Mouse (Mus musculus): ENCODE data around the gene Scnm1. TPM values are rescaled to one million over a fixed set of nuclear protein-coding genes. Genes with fewer than 3 reads are reported as not detected.
"Not testable (repeated sequence)": the region's sequence is repeated elsewhere in the genome, so short reads cannot be mapped to it uniquely, and the experiment has no call there.

Scnm1 gene
- polyA plus RNA-seq, 1 experiment from 2014 or later: 62.2 TPM

GRCm38 (mm10) chr3:95124246-95124645 is 9.6 kb downstream of the Scnm1 start, which contains the start of gene Tmod4:
Gene Tmod4 (plus strand): TSS chr3:95124476.
- Histone ChIP-seq H3K27me3 (replicated peaks; ENCODE audit: control insufficient read depth, insufficient read depth, low read length) (no peaks in the 10 kb centered on the region), H3K9me3 (ENCODE audit: control insufficient read depth, low read length) (no peaks in the 10 kb centered on the region), H3K4me2 (ENCODE audit: low read depth, low read length) (no peak within 1 kb of the TSS), H3K4me3 (ENCODE audit: low read length) (no peak within 1 kb of the TSS), H3K36me3 (ENCODE audit: control insufficient read depth, insufficient read depth, low read length) (peaks cover 22% of the 10 kb centered on the region), H3K9ac (ENCODE audit: low read depth, low read length) (no peak within 1 kb of the TSS), H3K4me1 (ENCODE audit: control insufficient read depth, insufficient read depth, low read length) (peaks cover 5% of the 10 kb centered on the region), H3K27ac (ENCODE audit: low read length) (no peak within 1 kb of the TSS)
- WGBS: 55% methylated on average over 6 of the region's 6 CpGs
- ATAC-seq: no peak

GRCm38 (mm10) chr3:95121580-95121979 is 12.2 kb downstream of the Scnm1 start:
- 64% methylated on average over 6 of the region's 6 CpGs for WGBS
- ATAC-seq: no peak
- Histone ChIP-seq H3K9ac (ENCODE audit: low read depth, low read length) (no peak overlapping the region), H3K27me3 (replicated peaks; ENCODE audit: control insufficient read depth, insufficient read depth, low read length) (no peaks in the 10 kb centered on the region), H3K9me3 (ENCODE audit: control insufficient read depth, low read length) (no peaks in the 10 kb centered on the region), H3K36me3 (ENCODE audit: control insufficient read depth, insufficient read depth, low read length) (peaks cover 30% of the 10 kb centered on the region), H3K4me3 (ENCODE audit: low read length) (no peak overlapping the region), H3K4me2 (ENCODE audit: low read depth, low read length) (no peak overlapping the region), H3K27ac (ENCODE audit: low read length) (no peak overlapping the region; the same call in 1 of the 2 replicates), H3K4me1 (ENCODE audit: control insufficient read depth, insufficient read depth, low read length) (peaks cover 5% of the 10 kb centered on the region)

DNA sequence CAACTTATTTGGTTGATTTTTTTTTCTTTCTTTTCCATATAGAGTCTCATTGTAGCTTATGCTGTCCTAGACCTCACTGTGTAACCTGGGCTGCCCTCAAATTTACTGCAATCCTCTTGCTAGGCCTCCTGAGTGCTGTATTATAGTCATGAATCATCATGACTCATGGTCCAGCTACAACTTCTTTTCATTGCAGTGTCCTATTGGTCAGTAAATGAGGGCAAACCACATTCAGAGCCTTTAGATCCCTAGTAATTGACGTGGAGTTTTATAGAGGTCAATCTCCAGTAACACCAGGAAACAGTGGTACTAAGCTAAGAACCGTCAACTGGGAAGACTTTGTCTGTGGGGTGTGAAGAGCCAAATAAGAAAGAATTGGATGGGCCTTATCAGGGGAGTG is 16.1 kb downstream of the Scnm1 start:
- Histone ChIP-seq H3K27me3 (replicated peaks; ENCODE audit: control insufficient read depth, insufficient read depth, low read length) (no peaks in the 10 kb centered on the region), H3K9ac (ENCODE audit: low read depth, low read length) (no peak overlapping the region), H3K27ac (ENCODE audit: low read length) (no peak overlapping the region), H3K36me3 (ENCODE audit: control insufficient read depth, insufficient read depth, low read length) (peaks cover 30% of the 10 kb centered on the region), H3K4me1 (ENCODE audit: control insufficient read depth, insufficient read depth, low read length) (peaks cover 1% of the 10 kb centered on the region; the same call in 1 of the 2 replicates), H3K4me3 (ENCODE audit: low read length) (no peak overlapping the region), H3K9me3 (ENCODE audit: control insufficient read depth, low read length) (no peaks in the 10 kb centered on the region), H3K4me2 (ENCODE audit: low read depth, low read length) (no peak overlapping the region)
- no peak for ATAC-seq
- WGBS: 80% methylated on average over 2 of the region's 2 CpGs

DNA sequence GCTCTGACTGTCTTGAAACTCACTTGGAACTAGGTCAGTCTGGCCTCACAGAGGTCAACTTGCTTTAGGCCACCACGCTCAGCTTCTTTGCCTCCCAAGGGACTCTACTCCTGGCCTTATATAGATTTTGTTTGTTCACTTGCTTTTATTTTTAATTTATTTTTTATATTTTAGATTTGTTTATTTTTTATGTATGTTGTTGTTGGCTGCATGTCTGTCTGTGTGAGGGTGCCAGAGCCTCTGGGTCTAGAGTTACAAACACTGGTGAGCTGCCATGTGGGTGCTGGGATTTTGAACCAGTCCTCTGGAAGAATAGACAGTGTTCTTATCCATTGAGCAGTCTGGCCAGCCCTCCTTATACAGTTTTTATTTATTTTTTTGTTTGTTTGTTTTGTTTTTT is 21.1 kb downstream of the Scnm1 start:
- 97% methylated on average over 1 of the region's 1 CpGs for WGBS

DNA sequence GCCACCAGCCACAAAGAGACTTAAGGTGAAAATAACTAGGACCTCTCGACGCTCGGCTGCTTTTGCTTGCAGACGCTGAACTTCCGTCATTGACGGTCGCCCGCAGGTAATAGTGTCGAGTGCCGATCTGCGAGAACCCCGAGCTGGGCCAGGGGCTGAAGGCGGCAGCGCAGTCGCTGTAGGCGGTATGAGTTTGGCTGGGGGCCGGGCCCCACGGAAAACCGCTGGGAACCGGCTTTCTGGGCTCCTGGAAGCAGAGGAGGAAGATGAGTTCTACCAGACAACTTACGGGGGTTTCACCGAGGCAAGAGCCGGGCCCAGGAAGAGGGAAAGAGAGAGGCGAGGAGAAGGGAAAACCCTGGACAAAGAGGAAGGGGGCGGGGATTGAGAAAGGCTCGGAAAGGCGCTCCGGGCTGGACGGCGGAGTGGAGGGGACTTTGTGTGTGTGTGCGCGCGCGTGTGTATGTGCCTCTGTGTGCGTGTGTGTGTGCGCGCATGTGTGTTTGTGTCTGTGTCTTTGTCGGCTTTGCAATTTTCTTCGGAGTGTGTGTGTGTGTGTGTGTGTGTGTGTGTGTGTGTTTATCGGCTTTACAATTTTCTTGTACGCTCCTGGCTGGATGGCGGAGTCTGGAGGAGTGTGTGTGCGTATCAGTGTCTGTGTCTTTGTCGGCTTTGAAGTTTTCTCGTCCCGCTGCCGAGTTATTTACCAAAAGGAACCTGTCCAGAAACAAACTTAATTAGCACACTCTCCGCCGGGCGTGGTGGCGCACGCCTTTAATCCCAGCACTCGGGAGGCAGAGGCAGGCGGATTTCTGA is 22.7 kb downstream of the Scnm1 start, which contains the start of gene Vps72:
TSS of gene Vps72 (plus strand) at position 112 of the 816 bp plus-strand sequence.
- Histone ChIP-seq H3K36me3 (ENCODE audit: control insufficient read depth, insufficient read depth, low read length) (no peaks in the 10 kb centered on the region), H3K4me2 (ENCODE audit: low read depth, low read length) (peak within 1 kb of the TSS; percentile 43), H3K27me3 (replicated peaks; ENCODE audit: control insufficient read depth, insufficient read depth, low read length) (no peaks in the 10 kb centered on the region), H3K27ac (ENCODE audit: low read length) (peak within 1 kb of the TSS; percentile 98), H3K4me3 (ENCODE audit: low read length) (peak within 1 kb of the TSS; percentile 80), H3K9me3 (ENCODE audit: control insufficient read depth, low read length) (no peaks in the 10 kb centered on the region), H3K9ac (ENCODE audit: low read depth, low read length) (peak within 1 kb of the TSS; percentile 84), H3K4me1 (ENCODE audit: control insufficient read depth, insufficient read depth, low read length) (peaks cover 9% of the 10 kb centered on the region)
- peak; percentile 79 for ATAC-seq
- under 1% methylated on average over 53 of the region's 54 CpGs for WGBS

More for the DNA sequence above, 21.1 kb downstream of the Scnm1 start:
- no peak for ATAC-seq
- Histone ChIP-seq H3K9me3 (ENCODE audit: control insufficient read depth, low read length) (no peaks in the 10 kb centered on the region), H3K27me3 (replicated peaks; ENCODE audit: control insufficient read depth, insufficient read depth, low read length) (no peaks in the 10 kb centered on the region), H3K27ac (ENCODE audit: low read length) (no peak overlapping the region), H3K4me3 (ENCODE audit: low read length) (no peak overlapping the region), H3K4me2 (ENCODE audit: low read depth, low read length) (no peak overlapping the region), H3K36me3 (ENCODE audit: control insufficient read depth, insufficient read depth, low read length) (no peaks in the 10 kb centered on the region), H3K9ac (ENCODE audit: low read depth, low read length) (peak overlapping the region; percentile 37; the same call in 1 of the 2 replicates), H3K4me1 (ENCODE audit: control insufficient read depth, insufficient read depth, low read length) (peaks cover 9% of the 10 kb centered on the region)

DNA sequence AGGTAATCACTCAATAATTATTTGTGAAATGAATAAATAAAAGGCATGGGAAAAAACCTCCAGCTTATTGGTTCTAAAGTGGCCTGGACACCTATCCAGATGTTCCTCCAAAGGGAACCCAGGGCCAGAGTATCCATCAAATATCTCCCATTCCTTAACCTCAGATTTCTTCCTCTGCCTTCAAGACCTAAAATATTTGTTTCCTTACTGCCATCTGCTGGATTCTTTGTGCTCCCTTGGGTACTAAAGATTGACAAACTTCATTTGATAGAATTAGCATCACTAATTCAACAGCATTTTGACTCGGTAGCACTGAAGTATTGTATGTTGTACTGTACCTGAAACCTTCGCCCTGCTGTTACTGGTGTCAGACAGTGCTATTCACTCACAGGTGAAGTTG is 25.9 kb downstream of the Scnm1 start:
- no peak overlapping the region for H3K4me2 ChIP-seq (ENCODE audit: low read depth, low read length)
- no peak for ATAC-seq
- H3K9ac ChIP-seq (ENCODE audit: low read depth, low read length): no peak overlapping the region
- H3K4me3 ChIP-seq (ENCODE audit: low read length): no peak overlapping the region
- H3K9me3 ChIP-seq (ENCODE audit: control insufficient read depth, low read length): no peaks in the 10 kb centered on the region
- H3K36me3 ChIP-seq (ENCODE audit: control insufficient read depth, insufficient read depth, low read length): no peaks in the 10 kb centered on the region
- H3K27ac ChIP-seq (ENCODE audit: low read length): no peak overlapping the region
- peaks cover 16% of the 10 kb centered on the region for H3K4me1 ChIP-seq (ENCODE audit: control insufficient read depth, insufficient read depth, low read length)
- no peaks in the 10 kb centered on the region for H3K27me3 ChIP-seq (replicated peaks; ENCODE audit: control insufficient read depth, insufficient read depth, low read length)
- WGBS: 66% methylated on average over 2 of the region's 2 CpGs

DNA sequence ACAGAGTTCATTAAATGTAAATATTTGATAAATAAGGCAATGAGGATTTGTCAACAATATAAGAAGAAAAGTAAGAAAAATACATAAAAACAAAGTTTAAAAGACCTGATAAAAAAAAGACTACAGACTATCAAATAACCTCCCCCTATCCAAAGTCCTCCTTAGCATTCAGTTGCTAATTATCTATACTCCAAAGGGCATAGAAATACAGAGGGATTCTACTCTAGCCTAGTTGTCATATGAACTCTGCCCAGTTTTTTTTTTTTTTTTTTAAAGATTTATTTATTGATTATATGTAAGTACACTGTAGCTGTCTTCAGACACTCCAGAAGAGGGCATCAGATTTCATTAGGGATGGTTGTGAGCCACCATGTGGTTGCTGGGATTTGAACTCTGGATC is 26.5 kb downstream of the Scnm1 start:
- ATAC-seq; H3K9me3 ChIP-seq (ENCODE audit: control insufficient read depth, low read length); H3K27me3 ChIP-seq (replicated peaks; ENCODE audit: control insufficient read depth, insufficient read depth, low read length); H3K9ac ChIP-seq (ENCODE audit: low read depth, low read length); H3K27ac ChIP-seq (ENCODE audit: low read length); H3K36me3 ChIP-seq (ENCODE audit: control insufficient read depth, insufficient read depth, low read length): not testable (repeated sequence)
- Histone ChIP-seq H3K4me1 (ENCODE audit: control insufficient read depth, insufficient read depth, low read length) (peaks cover 10% of the 10 kb centered on the region), H3K4me3 (ENCODE audit: low read length) (peak overlapping the region; percentile 99), H3K4me2 (ENCODE audit: low read depth, low read length) (peak overlapping the region; percentile 73)

DNA sequence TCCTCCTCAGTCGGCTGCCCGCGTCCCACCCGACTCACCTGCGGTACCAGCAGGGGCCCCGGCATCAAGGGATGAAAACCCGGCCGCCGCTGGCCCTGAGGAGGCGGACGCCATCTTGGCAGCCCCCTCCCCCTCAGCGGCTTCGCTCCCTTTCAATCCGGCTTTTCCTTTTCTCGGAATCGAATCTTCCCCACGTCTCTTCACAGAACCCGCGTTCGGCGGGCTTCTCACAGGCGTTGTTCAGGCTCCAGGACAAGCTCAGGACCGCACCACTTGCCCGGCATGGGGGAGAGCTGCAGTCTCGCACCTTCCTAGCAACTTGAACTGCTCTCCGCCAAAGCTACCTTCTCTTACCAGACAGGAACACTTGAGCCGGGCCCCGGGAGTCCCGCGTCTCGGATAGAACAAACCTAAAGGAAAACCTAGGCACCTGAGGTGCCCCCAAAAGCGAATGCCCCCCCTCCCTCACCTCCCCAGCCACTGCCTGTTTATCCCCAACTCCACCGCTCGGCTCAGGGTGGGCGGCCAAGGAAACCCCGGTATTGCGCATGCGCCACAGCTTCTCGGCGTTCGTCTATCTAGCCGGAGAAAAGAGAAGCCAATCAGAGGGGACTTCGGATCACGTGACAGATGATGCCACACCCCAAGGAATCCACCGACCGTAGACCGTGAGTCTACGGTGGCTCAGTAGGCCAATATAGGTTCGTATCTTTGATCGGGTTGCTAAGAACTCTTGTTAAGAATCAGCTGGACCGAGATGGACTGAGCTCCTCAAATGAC is 27.3 kb downstream of the Scnm1 start, which contains the start of gene Pip5k1a:
TSS of gene Pip5k1a (minus strand) at position 593 of the 780 bp plus-strand sequence.
- H3K36me3 ChIP-seq (ENCODE audit: control insufficient read depth, insufficient read depth, low read length): no peaks in the 10 kb centered on the region
- peak; percentile 85 for ATAC-seq
- peak within 1 kb of the TSS; percentile 99 for H3K4me3 ChIP-seq (ENCODE audit: low read length)
- H3K4me2 ChIP-seq (ENCODE audit: low read depth, low read length): peak within 1 kb of the TSS; percentile 73
- peak within 1 kb of the TSS; percentile 83 for H3K27ac ChIP-seq (ENCODE audit: low read length)
- WGBS: under 1% methylated on average over 51 of the region's 51 CpGs
- no peaks in the 10 kb centered on the region for H3K9me3 ChIP-seq (ENCODE audit: control insufficient read depth, low read length)
- peak within 1 kb of the TSS; percentile 92 for H3K9ac ChIP-seq (ENCODE audit: low read depth, low read length)
- H3K27me3 ChIP-seq (replicated peaks; ENCODE audit: control insufficient read depth, insufficient read depth, low read length): no peaks in the 10 kb centered on the region
- H3K4me1 ChIP-seq (ENCODE audit: control insufficient read depth, insufficient read depth, low read length): peaks cover 7% of the 10 kb centered on the region

DNA sequence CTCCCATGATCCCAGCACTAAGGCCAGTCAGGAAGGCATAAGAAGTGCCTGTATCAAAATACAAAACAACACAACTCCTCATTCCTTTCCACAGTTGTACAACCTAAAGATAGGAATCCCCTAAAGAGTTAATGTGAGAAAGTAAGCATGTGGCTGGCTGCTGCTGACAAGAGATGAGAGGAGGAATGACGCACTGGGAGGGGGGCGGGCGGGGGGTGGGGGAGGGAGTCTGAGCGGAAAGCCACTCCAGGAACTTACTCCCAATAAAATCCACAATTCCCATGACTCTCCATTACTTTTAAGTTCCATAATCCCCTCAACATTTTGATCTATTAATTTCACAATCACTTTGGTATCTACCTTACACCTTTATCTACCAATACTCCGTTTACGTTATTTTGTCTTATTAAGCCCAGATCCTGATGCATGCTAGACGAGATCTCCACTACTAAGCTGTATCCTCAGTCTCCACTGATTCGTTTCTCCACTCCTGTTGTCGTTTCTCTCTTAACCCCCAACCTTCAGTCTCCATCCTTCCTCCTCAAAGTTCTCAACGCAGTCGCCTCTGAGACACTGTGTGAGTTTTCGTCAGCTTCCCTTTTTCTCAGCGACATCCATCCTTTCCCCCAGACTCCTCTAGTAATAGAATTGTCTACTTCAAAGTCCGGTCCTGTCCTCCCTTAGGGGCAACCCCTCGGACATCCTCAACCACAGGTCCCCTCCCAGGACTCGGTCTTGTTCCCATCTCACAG is 28.0 kb downstream of the Scnm1 start:
- H3K4me2 ChIP-seq (ENCODE audit: low read depth, low read length): peak overlapping the region; percentile 65
- H3K4me1 ChIP-seq (ENCODE audit: control insufficient read depth, insufficient read depth, low read length): peaks cover 7% of the 10 kb centered on the region
- no peaks in the 10 kb centered on the region for H3K36me3 ChIP-seq (ENCODE audit: control insufficient read depth, insufficient read depth, low read length)
- H3K27ac ChIP-seq (ENCODE audit: low read length): peak overlapping the region; percentile 83
- peak; percentile 0; the same call in 1 of the 2 replicates for ATAC-seq
- H3K27me3 ChIP-seq (replicated peaks; ENCODE audit: control insufficient read depth, insufficient read depth, low read length): no peaks in the 10 kb centered on the region
- peak overlapping the region; percentile 99 for H3K4me3 ChIP-seq (ENCODE audit: low read length)
- H3K9ac ChIP-seq (ENCODE audit: low read depth, low read length): peak overlapping the region; percentile 92
- under 1% methylated on average over 16 of the region's 16 CpGs for WGBS
- no peaks in the 10 kb centered on the region for H3K9me3 ChIP-seq (ENCODE audit: control insufficient read depth, low read length)

Data from intestine, embryonic 16.5 days (tissue).